ENCODE assay signal across 9 mouse cellular contexts in genomic region chr7:100855300-100855699, GRCm38 (mm10). TPM values are rescaled to one million over a fixed set of nuclear protein-coding genes. Genes with fewer than 3 reads are reported as not detected.
DNase-seq lines count a peak whose midpoint lies in the region; ATAC-seq and TF ChIP-seq lines count a peak whose summit lies in the region.
"Had no signal": no experiment of that assay in that cellular context is flagged by ENCODE, and none has a peak within 500 bp of the region (broad histone marks: within the 10 kb centered on the region; RNA-seq: fewer than 3 reads in every experiment).

No protein-coding gene starts in this region.

- H3K4me2 ChIP-seq in forebrain, embryonic 15.5 days (replicated peaks), result no peak overlapping the region
- peak overlapping the region; percentile 10; the same call in 1 of the 2 replicates for H3K4me2 ChIP-seq in kidney, postnatal 0 days (ENCODE audit: low read length)
- peak overlapping the region; percentile 39 for H3K4me2 ChIP-seq in liver, embryonic 14.5 days (ENCODE audit: low read depth)

- TF ChIP-seq EP300 in liver, embryonic 14.5 days (IDR thresholded peaks at IDR 0.05; ENCODE audit: low read depth), result no peak

- TF ChIP-seq POLR2A in bone marrow, adult 2 months (IDR thresholded peaks at IDR 0.05; ENCODE audit: borderline replicate concordance, control insufficient read depth, low read depth, low read length), result no peak

- no peak for TF ChIP-seq CTCF in kidney, postnatal 0 days (IDR thresholded peaks at IDR 0.05; ENCODE audit: low read depth)
- TF ChIP-seq CTCF in bone marrow, adult 2 months (IDR thresholded peaks at IDR 0.05; ENCODE audit: control insufficient read depth, insufficient read depth, low read length), result no peak
- TF ChIP-seq CTCF in liver, embryonic 14.5 days (IDR thresholded peaks at IDR 0.05; ENCODE audit: low read depth), result no peak

- 56% methylated on average over 4 of the region's 4 CpGs for WGBS in forebrain, embryonic 10.5 days
- 40% methylated on average over 4 of the region's 4 CpGs for WGBS in forebrain, embryonic 15.5 days
- WGBS in kidney, postnatal 0 days, result 43% methylated on average over 4 of the region's 4 CpGs
- 3% methylated on average over 4 of the region's 4 CpGs for WGBS in bone marrow, adult 2 months
- 16% methylated on average over 4 of the region's 4 CpGs for WGBS in liver, embryonic 14.5 days (ENCODE audit: insufficient replicate concordance)

- H3K4me1 ChIP-seq in forebrain, embryonic 10.5 days, result peaks cover 77% of the 10 kb centered on the region
- H3K4me1 ChIP-seq in forebrain, embryonic 15.5 days, result peaks cover 42% of the 10 kb centered on the region
- H3K4me1 ChIP-seq in kidney, postnatal 0 days (replicated peaks; ENCODE audit: insufficient read depth, low read length), result peaks cover 21% of the 10 kb centered on the region
- peaks cover 18% of the 10 kb centered on the region for H3K4me1 ChIP-seq in bone marrow, adult 2 months (ENCODE audit: control insufficient read depth, insufficient read depth, low read length)
- H3K4me1 ChIP-seq in liver, embryonic 14.5 days (replicated peaks; ENCODE audit: control insufficient read depth in 2 of 2, insufficient read depth in 2 of 2, low read length in 1 of 2), result peaks cover 36 to 69% of the 10 kb centered on the region in 2 experiments

- H3K36me3 ChIP-seq in forebrain, embryonic 10.5 days (replicated peaks), result 0 out of 2 replicates have a peak, but pooled peaks cover 3% of the 10 kb centered on the region
- H3K36me3 ChIP-seq in forebrain, embryonic 15.5 days, result no peaks in the 10 kb centered on the region
- H3K36me3 ChIP-seq in kidney, postnatal 0 days (ENCODE audit: insufficient read depth, low read length), result no peaks in the 10 kb centered on the region
- H3K36me3 ChIP-seq in liver, embryonic 14.5 days (replicated peaks; ENCODE audit: control insufficient read depth, insufficient read depth, low read depth), result peaks cover 34% of the 10 kb centered on the region

- no peak overlapping the region for H3K4me3 ChIP-seq in forebrain, embryonic 10.5 days
- no peak overlapping the region for H3K4me3 ChIP-seq in forebrain, embryonic 15.5 days
- no peak overlapping the region for H3K4me3 ChIP-seq in kidney, postnatal 0 days (replicated peaks; ENCODE audit: low read depth, low read length)
- H3K4me3 ChIP-seq in bone marrow, adult 2 months (replicated peaks; ENCODE audit: control insufficient read depth, low read depth, low read length), result peak overlapping the region; percentile 75
- H3K4me3 ChIP-seq in liver, embryonic 14.5 days (ENCODE audit: insufficient read depth in 1 of 2, low read depth in 2 of 2, low read length in 2 of 2), result peak overlapping the region in 1 of 2 experiments; percentile 20; a peak in 2 of 4 replicates

- H3K9me3 ChIP-seq in forebrain, embryonic 10.5 days, result no peaks in the 10 kb centered on the region
- no peaks in the 10 kb centered on the region for H3K9me3 ChIP-seq in forebrain, embryonic 15.5 days
- no peaks in the 10 kb centered on the region for H3K9me3 ChIP-seq in kidney, postnatal 0 days (replicated peaks; ENCODE audit: low read length)
- H3K9me3 ChIP-seq in liver, embryonic 14.5 days (ENCODE audit: control insufficient read depth, low read length), result no peaks in the 10 kb centered on the region

- no peaks in the 10 kb centered on the region for H3K27me3 ChIP-seq in forebrain, embryonic 10.5 days (ENCODE audit: poor library complexity, severe bottlenecking)
- no peaks in the 10 kb centered on the region for H3K27me3 ChIP-seq in forebrain, embryonic 15.5 days
- no peaks in the 10 kb centered on the region for H3K27me3 ChIP-seq in kidney, postnatal 0 days (ENCODE audit: insufficient read depth, low read length)
- H3K27me3 ChIP-seq in liver, embryonic 14.5 days (ENCODE audit: control insufficient read depth, insufficient read depth, low read length), result no peaks in the 10 kb centered on the region

- ATAC-seq in forebrain, embryonic 15.5 days (replicated peaks), result no peak
- ATAC-seq in kidney, postnatal 0 days (replicated peaks; ENCODE audit: low FRiP score, low read depth), result no peak
- ATAC-seq in liver, embryonic 14.5 days (ENCODE audit: insufficient read depth), result no peak
- ATAC-seq: hindbrain, postnatal 0 days had no signal

- H3K9ac ChIP-seq in forebrain, embryonic 15.5 days (replicated peaks), result no peak overlapping the region
- H3K9ac ChIP-seq in kidney, postnatal 0 days (ENCODE audit: low read depth, low read length), result 0 out of 2 replicates have a peak overlapping the region, but pooled peaks have one; percentile 8
- peak overlapping the region; percentile 16 for H3K9ac ChIP-seq in liver, embryonic 14.5 days (replicated peaks)

- no peak for DNase-seq in forebrain, embryonic 10.5 days (ENCODE audit: extremely low spot score, low spot score)
- no peak for DNase-seq in kidney, postnatal 0 days (ENCODE audit: low spot score)
- no peak for DNase-seq in kidney, postnatal 36 days
- no peak for DNase-seq in liver, embryonic 14.5 days (ENCODE audit: low read depth in 3 of 3, low spot score in 3 of 3)
- no peak for DNase-seq in frontal cortex, postnatal 10 days (ENCODE audit: low spot score in 2 of 2)
- DNase-seq in frontal cortex, postnatal 25 days (ENCODE audit: low spot score in 2 of 2), result no peak

- 0 out of 2 replicates have a peak overlapping the region, but pooled peaks have one; percentile 56 for H3K27ac ChIP-seq in forebrain, embryonic 10.5 days
- no peak overlapping the region for H3K27ac ChIP-seq in forebrain, embryonic 15.5 days (replicated peaks)
- H3K27ac ChIP-seq in kidney, postnatal 0 days, result peak overlapping the region; percentile 70
- peak overlapping the region; percentile 96 for H3K27ac ChIP-seq in bone marrow, adult 2 months (ENCODE audit: control insufficient read depth, insufficient read depth, low read depth, low read length, poor library complexity)
- H3K27ac ChIP-seq in liver, embryonic 14.5 days, result peak overlapping the region; percentile 3
- H3K27ac ChIP-seq: hindbrain, postnatal 0 days had no signal

RNA-seq across cellular contexts. Expression of gene Relt, which starts 7.9 kb away (rescaled TPM):
- polyA plus RNA-seq in forebrain, embryonic 10.5 days (2016; fragmentation: Nextera tagmentation; extraction: Ambion mirVana), result 5.0 and 5.7 TPM in 2 replicates
- 3.8 and 4.3 TPM in 2 replicates for polyA plus RNA-seq in forebrain, embryonic 15.5 days (2015; fragmentation: Nextera tagmentation; extraction: Ambion mirVana)
- 2.1 and 2.3 TPM in 2 replicates for polyA plus RNA-seq in kidney, postnatal 0 days (2015; fragmentation: Nextera tagmentation; extraction: Ambion mirVana)
- 22.5 and 46.1 TPM in 2 replicates for polyA plus RNA-seq in bone marrow, adult 2 months (2011; ENCODE audit: insufficient read depth, insufficient read length, low replicate concordance, missing spikeins)
- 12.2 and 17.2 TPM in 2 replicates for polyA plus RNA-seq in liver, embryonic 14.5 days (2012; rRNA removed)
- polyA plus RNA-seq in liver, embryonic 14.5 days (2014; fragmentation: Nextera tagmentation; extraction: Ambion mirVana), result 11.7 and 14.7 TPM in 2 replicates
